Mouse (Mus musculus) brain, embryonic 14.5 days (tissue): ENCODE data around the gene Erich6.

Experiments used
- CTCF ChIP-seq: fragments of 200-500 bp; IDR thresholded peaks from 2 replicates; pipeline ENCODE4 v1.5.1; 2012; ENCODE audit warnings: inconsistent platforms, mild to moderate bottlenecking, moderate library complexity, borderline replicate concordance; ENCODE audit not compliant: insufficient read depth, insufficient read length; ENCODE audit errors: extremely low read depth
- POLR2A ChIP-seq: fragments of 200-500 bp; IDR thresholded peaks from 2 replicates; pipeline ENCODE4 v1.6.1; 2012; ENCODE audit warnings: mild to moderate bottlenecking, inconsistent platforms, borderline replicate concordance; ENCODE audit not compliant: poor library complexity, insufficient read depth, insufficient read length, severe bottlenecking; ENCODE audit errors: extremely low read depth

DNA sequence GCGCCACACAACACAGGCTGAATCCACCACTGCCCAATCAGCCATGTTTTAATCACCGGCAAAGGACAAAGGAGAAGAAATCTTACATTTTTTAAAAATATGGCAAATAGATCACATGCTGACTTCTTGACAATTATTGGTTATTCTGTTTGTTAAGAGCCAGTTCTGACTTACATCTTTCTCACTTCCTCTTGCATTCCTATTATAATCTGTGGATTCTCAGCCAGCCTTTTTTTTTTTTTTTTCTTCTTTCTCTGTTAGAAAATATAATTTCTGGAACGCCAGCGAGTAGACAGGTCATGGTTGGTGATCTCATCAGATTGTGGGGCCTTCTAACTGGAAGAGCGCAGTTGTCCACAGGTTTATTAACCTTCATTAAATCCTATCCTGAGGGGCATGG, 36.3 kb upstream of the Erich6 start:
- no peak for TF ChIP-seq POLR2A
- no peak for TF ChIP-seq CTCF
